Mouse (Mus musculus) heart, postnatal 0 days (tissue): Measurements from ENCODE around the gene Pde1c.

Experiments used
- CTCF ChIP-seq: IDR thresholded peaks from 2 replicates; pipeline ENCODE4 v1.5.1; 2016; ENCODE audit warnings: antibody characterized with exemption, control low read depth, low read depth
- EP300 ChIP-seq: IDR thresholded peaks from 2 replicates; pipeline ENCODE4 v1.6.1; 2016; ENCODE audit warnings: antibody characterized with exemption, low read depth

- TF ChIP-seq CTCF (no peak), EP300 (no peak)
These were observed 28.7 kb downstream of the Pde1c start for GRCm38 (mm10) chr6:56540247-56540646.
